Comparison of ENCODE assay signal across 29 mouse cellular contexts in genomic region chr13:12476886-12477285, GRCm38 (mm10).
"Had no signal": no experiment of that assay in that cellular context is flagged by ENCODE, and none has a peak within 500 bp of the region (broad histone marks: within the 10 kb centered on the region; RNA-seq: fewer than 3 reads in every experiment).

No protein-coding gene starts in this region.

- H3K27me3 ChIP-seq: heart, embryonic 15.5 days; hindbrain, embryonic 12.5 days; hindbrain, embryonic 13.5 days; hindbrain, embryonic 15.5 days; intestine, embryonic 15.5 days; kidney, embryonic 15.5 days had no signal

- ATAC-seq: hindbrain, embryonic 16.5 days; hindbrain, postnatal 0 days; inflammation-experienced regulatory T-cells, adult 6 months; intestine, embryonic 15.5 days; intestine, embryonic 16.5 days; intestine, postnatal 0 days had no signal

- H3K4me3 ChIP-seq: heart, adult 2 months; heart, embryonic 10.5 days; heart, embryonic 12.5 days; heart, embryonic 13.5 days; heart, embryonic 15.5 days; hindbrain, embryonic 10.5 days; hindbrain, embryonic 12.5 days; hindbrain, embryonic 13.5 days; hindbrain, embryonic 15.5 days; intestine, embryonic 15.5 days; kidney, embryonic 15.5 days; layer of hippocampus, adult 2 months; left cerebral cortex, adult 2 months had no signal

- H3K27ac ChIP-seq: heart, adult 2 months; heart, embryonic 10.5 days; heart, embryonic 13.5 days; heart, embryonic 15.5 days; hindbrain, embryonic 10.5 days; hindbrain, embryonic 12.5 days; hindbrain, embryonic 13.5 days; hindbrain, embryonic 14.5 days; hindbrain, embryonic 15.5 days; hindbrain, postnatal 0 days; intestine, embryonic 15.5 days; kidney, embryonic 15.5 days; kidney, postnatal 0 days; layer of hippocampus, adult 2 months; left cerebral cortex, adult 2 months had no signal

- H3K9ac ChIP-seq: heart, embryonic 12.5 days; heart, embryonic 13.5 days; heart, embryonic 15.5 days; hindbrain, embryonic 12.5 days; hindbrain, embryonic 13.5 days; hindbrain, embryonic 14.5 days; hindbrain, embryonic 15.5 days; intestine, embryonic 15.5 days; kidney, embryonic 15.5 days had no signal

- DNase-seq: heart, adult 18-20 months; heart, adult 2 months; heart, postnatal 10 days; heart, postnatal 14 days; heart, postnatal 36 days; heart, postnatal 4 days; kidney, postnatal 10 days; layer of hippocampus, adult 9-11 months; layer of hippocampus, postnatal 36 days had no signal

- H3K4me1 ChIP-seq: heart, embryonic 10.5 days; heart, embryonic 12.5 days; heart, embryonic 13.5 days; heart, embryonic 15.5 days; hindbrain, embryonic 10.5 days; hindbrain, embryonic 12.5 days; hindbrain, embryonic 13.5 days; hindbrain, embryonic 15.5 days; intestine, embryonic 15.5 days had no signal

- H3K4me2 ChIP-seq: heart, embryonic 11.5 days; heart, embryonic 12.5 days; heart, embryonic 13.5 days; heart, embryonic 15.5 days; hindbrain, embryonic 12.5 days; hindbrain, embryonic 13.5 days; hindbrain, embryonic 14.5 days; hindbrain, embryonic 15.5 days; intestine, embryonic 15.5 days; kidney, embryonic 15.5 days had no signal

- H3K36me3 ChIP-seq: heart, embryonic 10.5 days; heart, embryonic 12.5 days; heart, embryonic 13.5 days; heart, embryonic 15.5 days; hindbrain, embryonic 10.5 days; hindbrain, embryonic 12.5 days; hindbrain, embryonic 13.5 days; hindbrain, embryonic 15.5 days; intestine, embryonic 15.5 days; kidney, embryonic 15.5 days had no signal

- H3K9me3 ChIP-seq: heart, embryonic 10.5 days; heart, embryonic 12.5 days; heart, embryonic 13.5 days; heart, embryonic 15.5 days; hindbrain, embryonic 10.5 days; hindbrain, embryonic 12.5 days; hindbrain, embryonic 13.5 days; hindbrain, embryonic 15.5 days; intestine, embryonic 15.5 days; kidney, embryonic 15.5 days had no signal
